Mouse (Mus musculus): Measurements from ENCODE around the gene Emd. TPM values are rescaled to one million over a fixed set of nuclear protein-coding genes. Genes with fewer than 3 reads are reported as not detected.
A peak's percentile ranks its signal among the peaks of the same experiment; 100 is the strongest.

The Emd gene
- polyA plus RNA-seq, 1 experiment = 51.7 TPM

GRCm38 (mm10) chrX:74281041-74281731, 26.7 kb downstream of the Emd start:
- peak overlapping the region; percentile 77 for H3K27ac ChIP-seq (ENCODE audit: control insufficient read depth, insufficient read depth, low read depth, low read length, poor library complexity)
- no peak for TF ChIP-seq POLR2A (IDR thresholded peaks at IDR 0.05; ENCODE audit: borderline replicate concordance, control insufficient read depth, low read depth, low read length)
- no peak for TF ChIP-seq CTCF (IDR thresholded peaks at IDR 0.05; ENCODE audit: control insufficient read depth, insufficient read depth, low read length)
- WGBS = 8% methylated on average over 14 of the region's 14 CpGs
- no peaks in the 10 kb centered on the region; the same call in none of the 2 replicates for H3K4me1 ChIP-seq (ENCODE audit: control insufficient read depth, insufficient read depth, low read length)
- peak overlapping the region; percentile 80 for H3K4me3 ChIP-seq (replicated peaks; ENCODE audit: control insufficient read depth, low read depth, low read length)

GRCm38 (mm10) chrX:74281732-74282394, 27.4 kb downstream of the Emd start, which contains the start of the genes Taz and Dnase1l1:
TSS of gene Taz (plus strand) at chrX:74281912.
TSS of gene Dnase1l1 (minus strand) at chrX:74282337.
- no peak for TF ChIP-seq CTCF (IDR thresholded peaks at IDR 0.05; ENCODE audit: control insufficient read depth, insufficient read depth, low read length)
- peak; percentile 41 for TF ChIP-seq POLR2A (IDR thresholded peaks at IDR 0.05; ENCODE audit: borderline replicate concordance, control insufficient read depth, low read depth, low read length)
- peak within 1 kb of the TSS; percentile 80 for H3K4me3 ChIP-seq (replicated peaks; ENCODE audit: control insufficient read depth, low read depth, low read length)
- WGBS = 7% methylated on average over 16 of the region's 16 CpGs
- no peaks in the 10 kb centered on the region; the same call in none of the 2 replicates for H3K4me1 ChIP-seq (ENCODE audit: control insufficient read depth, insufficient read depth, low read length)
- peak within 1 kb of the TSS; percentile 77 for H3K27ac ChIP-seq (ENCODE audit: control insufficient read depth, insufficient read depth, low read depth, low read length, poor library complexity)

- peak overlapping the region; percentile 80 for H3K4me3 ChIP-seq (replicated peaks; ENCODE audit: control insufficient read depth, low read depth, low read length)
- peak overlapping the region; percentile 77 for H3K27ac ChIP-seq (ENCODE audit: control insufficient read depth, insufficient read depth, low read depth, low read length, poor library complexity)
- 15% methylated on average over 39 of the region's 39 CpGs for WGBS
Observed at GRCm38 (mm10) chrX:74282395-74283091, 28.1 kb downstream of the Emd start.

GRCm38 (mm10) chrX:74283092-74283437, 28.6 kb downstream of the Emd start:
- 16% methylated on average over 5 of the region's 5 CpGs for WGBS
- Histone ChIP-seq H3K27ac (ENCODE audit: control insufficient read depth, insufficient read depth, low read depth, low read length, poor library complexity) (peak overlapping the region; percentile 77), H3K4me1 (ENCODE audit: control insufficient read depth, insufficient read depth, low read length) (no peaks in the 10 kb centered on the region; the same call in 1 of the 2 replicates), H3K4me3 (replicated peaks; ENCODE audit: control insufficient read depth, low read depth, low read length) (peak overlapping the region; percentile 80)
- TF ChIP-seq POLR2A (IDR thresholded peaks at IDR 0.05; ENCODE audit: borderline replicate concordance, control insufficient read depth, low read depth, low read length) (no peak), CTCF (IDR thresholded peaks at IDR 0.05; ENCODE audit: control insufficient read depth, insufficient read depth, low read length) (no peak)

More at GRCm38 (mm10) chrX:74282395-74283091, 28.1 kb downstream of the Emd start:
- TF ChIP-seq CTCF (IDR thresholded peaks at IDR 0.05; ENCODE audit: control insufficient read depth, insufficient read depth, low read length) = no peak
- TF ChIP-seq POLR2A (IDR thresholded peaks at IDR 0.05; ENCODE audit: borderline replicate concordance, control insufficient read depth, low read depth, low read length) = peak; percentile 59
- H3K4me1 ChIP-seq (ENCODE audit: control insufficient read depth, insufficient read depth, low read length) = no peaks in the 10 kb centered on the region; the same call in none of the 2 replicates

GRCm38 (mm10) chrX:74293431-74293830, 38.9 kb downstream of the Emd start:
- no peak overlapping the region for H3K27ac ChIP-seq (ENCODE audit: control insufficient read depth, insufficient read depth, low read depth, low read length, poor library complexity)
- 52% methylated on average over 4 of the region's 4 CpGs for WGBS
- no peak overlapping the region for H3K4me3 ChIP-seq (replicated peaks; ENCODE audit: control insufficient read depth, low read depth, low read length)
- no peaks in the 10 kb centered on the region; the same call in 1 of the 2 replicates for H3K4me1 ChIP-seq (ENCODE audit: control insufficient read depth, insufficient read depth, low read length)
- TF ChIP-seq POLR2A (IDR thresholded peaks at IDR 0.05; ENCODE audit: borderline replicate concordance, control insufficient read depth, low read depth, low read length) (no peak), CTCF (IDR thresholded peaks at IDR 0.05; ENCODE audit: control insufficient read depth, insufficient read depth, low read length) (no peak)

- Histone ChIP-seq H3K4me1 (ENCODE audit: control insufficient read depth, insufficient read depth, low read length) (no peaks in the 10 kb centered on the region; the same call in 1 of the 2 replicates), H3K27ac (ENCODE audit: control insufficient read depth, insufficient read depth, low read depth, low read length, poor library complexity) (peak within 1 kb of the TSS; percentile 85), H3K4me3 (replicated peaks; ENCODE audit: control insufficient read depth, low read depth, low read length) (peak within 1 kb of the TSS; percentile 95)
- no peak for TF ChIP-seq CTCF (IDR thresholded peaks at IDR 0.05; ENCODE audit: control insufficient read depth, insufficient read depth, low read length)
- TF ChIP-seq POLR2A (IDR thresholded peaks at IDR 0.05; ENCODE audit: borderline replicate concordance, control insufficient read depth, low read depth, low read length) = peak; percentile 84
- WGBS = 11% methylated on average over 37 of the region's 37 CpGs
Observed at GRCm38 (mm10) chrX:74296538-74297448, 42.3 kb downstream of the Emd start, which contains the start of gene Atp6ap1. TSS of gene Atp6ap1 (plus strand) at chrX:74297097.

GRCm38 (mm10) chrX:74298348-74298747, 43.9 kb downstream of the Emd start:
- H3K4me3 ChIP-seq (replicated peaks; ENCODE audit: control insufficient read depth, low read depth, low read length) = no peak overlapping the region
- H3K27ac ChIP-seq (ENCODE audit: control insufficient read depth, insufficient read depth, low read depth, low read length, poor library complexity) = no peak overlapping the region

More at GRCm38 (mm10) chrX:74298348-74298747, 43.9 kb downstream of the Emd start:
- 44% methylated on average over 1 of the region's 1 CpGs for WGBS
- TF ChIP-seq CTCF (IDR thresholded peaks at IDR 0.05; ENCODE audit: control insufficient read depth, insufficient read depth, low read length) (no peak), POLR2A (IDR thresholded peaks at IDR 0.05; ENCODE audit: borderline replicate concordance, control insufficient read depth, low read depth, low read length) (no peak)
- no peaks in the 10 kb centered on the region; the same call in 1 of the 2 replicates for H3K4me1 ChIP-seq (ENCODE audit: control insufficient read depth, insufficient read depth, low read length)
